Mouse (Mus musculus) neural tube, embryonic 14.5 days (tissue): Measurements from ENCODE around the gene Mup20. TPM values are rescaled to one million over a fixed set of nuclear protein-coding genes. Genes with fewer than 3 reads are reported as not detected.
"Not testable (repeated sequence)": the region's sequence is repeated elsewhere in the genome, so short reads cannot be mapped to it uniquely, and the experiment has no call there.

Source experiments
- ATAC-seq: fragments of 200-750 bp; cut with Nextera tagmentation; 2 replicates; pipeline ENCODE4 v1.8.0; 2017; ENCODE audit warnings: low read depth, mild to moderate bottlenecking, moderate TSS enrichment, moderate library complexity
- H3K27ac ChIP-seq: fragments of 300-500 bp; sonication (generic); 2 replicates; pipeline ENCODE4 v1.5.1; 2014; ENCODE audit warnings: low read depth, mild to moderate bottlenecking, control low read depth, low read length, moderate library complexity, mixed read lengths
- H3K27me3 ChIP-seq: fragments of 300-500 bp; sonication (generic); 2 replicates; pipeline ENCODE4 v1.6.1; 2014; ENCODE audit warnings: low read length; ENCODE audit not compliant: control insufficient read depth, insufficient read depth
- H3K36me3 ChIP-seq: fragments of 300-500 bp; sonication (generic); 2 replicates; pipeline ENCODE4 v1.6.1; 2014; ENCODE audit warnings: low read length, mixed read lengths; ENCODE audit not compliant: control insufficient read depth, insufficient read depth
- H3K4me1 ChIP-seq: fragments of 300-500 bp; sonication (generic); 2 replicates; pipeline ENCODE4 v1.6.1; 2014; ENCODE audit warnings: low read length; ENCODE audit not compliant: control insufficient read depth, insufficient read depth
- H3K4me2 ChIP-seq: fragments of 300-500 bp; sonication (generic); 2 replicates; pipeline ENCODE4 v1.6.1; 2014; ENCODE audit warnings: mild to moderate bottlenecking, low read depth, low read length, control low read depth
- H3K4me3 ChIP-seq: fragments of 300-500 bp; sonication (generic); 2 replicates; pipeline ENCODE4 v1.5.1; 2014; ENCODE audit warnings: low read depth, low read length, control low read depth, mixed read lengths
- H3K9ac ChIP-seq: fragments of 300-500 bp; sonication (generic); replicated peaks from 2 replicates; pipeline ENCODE4 v1.6.1; 2014; ENCODE audit warnings: low read depth, mild to moderate bottlenecking, control low read depth, low read length, mixed read lengths
- H3K9me3 ChIP-seq: fragments of 300-500 bp; sonication (generic); 2 replicates; pipeline ENCODE4 v1.6.1; 2016; ENCODE audit warnings: low read length; ENCODE audit not compliant: control insufficient read depth
- WGBS: fragments of 180-500 bp; shearing (Covaris S2); extraction: QIAGEN DNeasy Blood & Tissue Kit; methylation state at CpG from one replicate; pipeline ENCODE4 v1.1.7; 2014; 5-methylcytosine and 5-hydroxymethylcytosine counted together
- polyA plus RNA-seq: library from polyadenylated mRNA; unstranded; fragments of >200 nt; fragmentation: Nextera tagmentation; extraction: Ambion mirVana; gene quantifications from 2 replicates; pipeline ENCODE4 v1.2.1, GENCODE M21; 2014

The Mup20 gene
- polyA plus RNA-seq, 1 experiment from 2014 or later: not detected

DNA sequence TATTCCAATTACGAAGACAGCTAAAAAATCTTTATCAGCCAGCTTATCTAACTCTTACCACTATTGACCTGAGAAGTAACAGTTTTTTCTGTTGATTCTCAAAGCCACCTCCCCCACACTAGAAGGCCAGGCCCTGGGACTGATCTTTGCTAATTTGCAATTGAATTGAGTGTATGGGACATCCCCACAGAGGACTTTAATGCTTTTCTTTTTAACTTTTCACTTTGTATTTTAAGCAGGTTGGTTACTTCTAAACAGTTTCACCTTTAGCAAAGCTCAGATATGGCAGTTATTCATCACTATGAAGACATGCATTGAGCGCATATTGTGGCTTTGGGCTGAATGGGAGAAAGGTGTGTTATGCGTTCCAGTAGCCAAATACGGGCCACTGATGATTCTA is 30.3 kb downstream of the Mup20 start:
- Histone ChIP-seq H3K4me3 (no peak overlapping the region), H3K27me3 (no peaks in the 10 kb centered on the region), H3K27ac (no peak overlapping the region), H3K4me2 (no peak overlapping the region), H3K9ac (no peak overlapping the region), H3K9me3 (no peaks in the 10 kb centered on the region), H3K36me3 (no peaks in the 10 kb centered on the region), H3K4me1 (no peaks in the 10 kb centered on the region)
- WGBS: 88% methylated on average over 4 of the region's 4 CpGs
- ATAC-seq: no peak

DNA sequence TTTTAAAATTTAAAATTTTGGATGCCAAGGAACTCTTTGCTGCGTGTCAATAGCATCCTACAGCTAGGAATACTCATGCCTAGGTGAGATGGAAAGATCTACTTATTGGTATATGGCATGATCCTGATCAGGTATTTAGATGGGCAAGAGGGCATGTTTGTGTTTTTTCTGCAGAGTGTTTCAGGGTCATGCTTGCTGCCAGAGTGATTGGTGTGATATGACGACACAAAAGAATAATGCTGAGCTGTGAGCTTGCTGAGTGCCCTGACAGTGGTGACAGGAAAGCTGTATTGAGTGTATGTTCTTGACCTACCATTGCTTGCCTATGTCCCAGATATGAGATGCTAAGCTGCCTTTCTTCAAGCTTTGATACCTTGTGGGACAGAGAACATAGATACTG is 30.8 kb downstream of the Mup20 start:
- Histone ChIP-seq H3K27me3 (no peaks in the 10 kb centered on the region), H3K9ac (no peak overlapping the region), H3K36me3 (no peaks in the 10 kb centered on the region), H3K4me2 (no peak overlapping the region), H3K27ac (no peak overlapping the region), H3K4me3 (no peak overlapping the region), H3K4me1 (no peaks in the 10 kb centered on the region), H3K9me3 (no peaks in the 10 kb centered on the region)
- no peak for ATAC-seq
- 89% methylated on average over 2 of the region's 2 CpGs for WGBS

DNA sequence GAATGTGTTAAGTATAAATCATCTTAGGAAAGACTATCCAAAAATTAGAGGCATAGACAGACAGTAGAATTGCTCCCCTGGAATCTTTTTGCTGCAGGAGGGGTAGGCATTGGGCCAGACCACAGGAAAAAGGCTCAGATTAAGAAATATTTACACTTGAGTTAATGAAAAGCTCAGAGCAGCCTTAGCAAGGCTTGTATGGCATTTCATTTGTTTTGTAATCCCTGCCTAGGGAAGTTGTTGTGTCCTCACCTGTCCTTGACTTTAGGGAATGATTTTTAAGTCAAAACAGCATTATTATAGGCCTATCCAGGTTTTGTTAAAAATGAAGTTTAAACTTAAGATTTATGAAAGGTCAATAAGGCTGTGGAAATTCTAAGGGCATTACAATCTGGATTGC is 33.4 kb downstream of the Mup20 start:
- ATAC-seq, H3K4me2 ChIP-seq, H3K27ac ChIP-seq, H3K4me1 ChIP-seq, H3K9me3 ChIP-seq, H3K27me3 ChIP-seq, H3K9ac ChIP-seq, H3K36me3 ChIP-seq, H3K4me3 ChIP-seq: not testable (repeated sequence)

Other genes starting within 250 kb of the Mup20 start
- not detected in 2 replicates for gene Mup5, start 218.9 kb downstream of the Mup20 start, polyA plus RNA-seq
- gene Mup3, start 33.2 kb upstream of the Mup20 start, polyA plus RNA-seq: not detected in 2 replicates
- not detected in 2 replicates for gene Mup21, start 96.7 kb upstream of the Mup20 start, polyA plus RNA-seq
- gene Zfp37, start 176.9 kb upstream of the Mup20 start, polyA plus RNA-seq: 38.7 and 40.8 TPM in 2 replicates
- 10.9 and 17.5 TPM in 2 replicates for gene Slc31a2, start 208.4 kb upstream of the Mup20 start, polyA plus RNA-seq